10 mouse cellular contexts compared by ENCODE assay signal in genomic region chrX:162510426-162510980, GRCm38 (mm10).
DNase-seq lines count a peak whose midpoint lies in the region; ATAC-seq and TF ChIP-seq lines count a peak whose summit lies in the region.
"Had no signal": no experiment of that assay in that cellular context is flagged by ENCODE, and none has a peak within 500 bp of the region (broad histone marks: within the 10 kb centered on the region; RNA-seq: fewer than 3 reads in every experiment).

No protein-coding gene starts in this region.

- no peak overlapping the region for H3K4me2 ChIP-seq in lung, embryonic 14.5 days
- H3K4me2 ChIP-seq: hindbrain, embryonic 15.5 days; limb, embryonic 15.5 days had no signal

- no peak overlapping the region for H3K4me3 ChIP-seq in gastrocnemius, adult 2 months
- no peak overlapping the region for H3K4me3 ChIP-seq in lung, embryonic 14.5 days (ENCODE audit: low read depth, low read length)
- H3K4me3 ChIP-seq: hindbrain, embryonic 15.5 days; limb, embryonic 15.5 days had no signal

- ATAC-seq in lung, embryonic 14.5 days (ENCODE audit: insufficient read depth), result 0 out of 2 replicates have a peak, but pooled peaks have one; percentile 21

- H3K4me1 ChIP-seq in lung, embryonic 14.5 days (ENCODE audit: insufficient read depth), result no peaks in the 10 kb centered on the region
- H3K4me1 ChIP-seq: hindbrain, embryonic 15.5 days; limb, embryonic 15.5 days had no signal

- no peak overlapping the region for H3K9ac ChIP-seq in lung, embryonic 14.5 days
- H3K9ac ChIP-seq: hindbrain, embryonic 15.5 days; limb, embryonic 15.5 days had no signal

- intact Hi-C loops in gastrocnemius, adult 2 months (cut with DNase I), result no loop called here

- H3K9me3 ChIP-seq in lung, embryonic 14.5 days (ENCODE audit: low read depth, low read length), result no peaks in the 10 kb centered on the region
- H3K9me3 ChIP-seq: hindbrain, embryonic 15.5 days; limb, embryonic 15.5 days had no signal

- TF ChIP-seq CTCF in gastrocnemius, adult 2 months (IDR thresholded peaks at IDR 0.05), result peak; percentile 29
- TF ChIP-seq CTCF in lung, embryonic 14.5 days (IDR thresholded peaks at IDR 0.05; ENCODE audit: low read depth), result peak; percentile 36
- peak; percentile 16; the same call in 1 of the 2 replicates for TF ChIP-seq CTCF in brain, embryonic 14.5 days (IDR thresholded peaks at IDR 0.05; ENCODE audit: borderline replicate concordance, extremely low read depth, insufficient read depth, insufficient read length)

- no peak overlapping the region for H3K27ac ChIP-seq in gastrocnemius, adult 2 months
- no peak overlapping the region for H3K27ac ChIP-seq in lung, embryonic 14.5 days (ENCODE audit: low read depth)
- H3K27ac ChIP-seq: hindbrain, embryonic 15.5 days; limb, embryonic 15.5 days had no signal

- WGBS in lung, embryonic 14.5 days, result 55% methylated on average over 2 of the region's 2 CpGs

- H3K27me3 ChIP-seq in lung, embryonic 14.5 days (ENCODE audit: insufficient read depth, low read length), result no peaks in the 10 kb centered on the region

- no peak for DNase-seq in gastrocnemius, adult 2 months
- DNase-seq in gastrocnemius, postnatal 10 days, result no peak
- DNase-seq in lung, embryonic 14.5 days, result peak; percentile 38
- no peak for DNase-seq in lung, postnatal 4 days
- DNase-seq in brain, embryonic 14.5 days (ENCODE audit: low read depth), result peak; percentile 53
- peak; percentile 29 for DNase-seq in retina, postnatal 1 day
- DNase-seq in right cerebral cortex, postnatal 14 days, result no peak
- DNase-seq in frontal cortex, postnatal 36 days (ENCODE audit: low spot score in 2 of 2), result no peak

- no peaks in the 10 kb centered on the region for H3K36me3 ChIP-seq in lung, embryonic 14.5 days (ENCODE audit: insufficient read depth)
- H3K36me3 ChIP-seq: hindbrain, embryonic 15.5 days; limb, embryonic 15.5 days had no signal

- no peak for TF ChIP-seq POLR2A in brain, embryonic 14.5 days (IDR thresholded peaks at IDR 0.05; ENCODE audit: borderline replicate concordance, extremely low read depth, insufficient read depth, insufficient read length, poor library complexity, severe bottlenecking)

Comparison
In these comparisons a context has a peak if more than half of its experiments do, and no peak if none do; other contexts are left out.
1. DNase-seq: peak in lung, embryonic 14.5 days (single experiment), brain, embryonic 14.5 days (single experiment) and retina, postnatal 1 day (single experiment); none in gastrocnemius, adult 2 months (single experiment), gastrocnemius, postnatal 10 days (single experiment), lung, postnatal 4 days (0 of 2), right cerebral cortex, postnatal 14 days (single experiment) and frontal cortex, postnatal 36 days (0 of 2).
2. Peak in every context shown above with its lines, with median percentiles within 50 percentile points of each other: CTCF ChIP-seq.